Mouse (Mus musculus): Measurements from ENCODE around the gene Kndc1. TPM values are rescaled to one million over a fixed set of nuclear protein-coding genes. Genes with fewer than 3 reads are reported as not detected.
A peak's percentile ranks its signal among the peaks of the same experiment; 100 is the strongest.

Gene Kndc1
- polyA plus RNA-seq, 1 experiment from 2014 or later = not detected

DNA sequence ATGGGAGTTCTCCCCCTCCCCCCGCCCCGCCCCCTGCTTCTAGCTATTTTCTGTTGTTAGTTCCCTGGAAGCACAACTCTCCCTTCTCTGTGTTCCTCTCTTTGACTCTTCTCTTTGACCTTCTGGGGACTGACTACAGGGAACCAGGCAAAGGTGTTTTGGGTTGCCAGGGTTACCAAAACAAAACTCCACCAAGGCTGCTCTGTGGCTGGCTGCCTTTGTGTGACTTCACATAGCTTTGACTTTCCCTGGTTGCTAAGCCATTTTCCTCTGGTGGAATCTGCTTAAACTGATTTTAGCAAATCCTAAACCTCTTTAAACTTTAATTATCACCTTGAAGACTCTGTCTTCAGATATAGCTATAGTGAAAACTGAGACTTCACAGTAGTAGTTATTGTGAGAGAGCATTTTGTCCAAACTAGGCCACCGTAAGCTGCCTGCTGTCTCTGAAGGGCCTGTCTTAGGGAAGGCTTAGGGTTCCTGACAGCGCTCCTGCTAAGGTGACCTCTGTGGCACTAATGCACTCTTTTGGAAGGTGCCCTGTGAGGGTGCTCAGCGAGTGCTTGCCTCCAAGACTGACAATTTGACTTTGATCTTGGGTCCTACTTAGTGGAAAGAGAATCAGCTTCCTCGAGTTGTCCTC, 57.6 kb downstream of the Kndc1 start:
- WGBS (ENCODE audit: insufficient replicate concordance) = 77% methylated on average over 6 of the region's 6 CpGs
- Histone ChIP-seq H3K4me1 (ENCODE audit: insufficient read depth) (peaks cover 11% of the 10 kb centered on the region; the same call in 1 of the 2 replicates), H3K27ac (ENCODE audit: low read depth) (no peak overlapping the region), H3K9me3 (ENCODE audit: low read length) (no peaks in the 10 kb centered on the region), H3K4me2 (ENCODE audit: low read depth, low read length) (no peak overlapping the region), H3K36me3 (replicated peaks; ENCODE audit: insufficient read depth, low read length) (no peaks in the 10 kb centered on the region), H3K27me3 (ENCODE audit: insufficient read depth, low read length) (0 out of 2 replicates have a peak, but pooled peaks cover 13% of the 10 kb centered on the region), H3K4me3 (ENCODE audit: low read depth, low read length) (no peak overlapping the region), H3K9ac (replicated peaks) (no peak overlapping the region)
- DNase-seq (no peak), ATAC-seq (no peak)
- TF ChIP-seq EP300 (IDR thresholded peaks at IDR 0.05; ENCODE audit: low read depth) (no peak), CTCF (IDR thresholded peaks at IDR 0.05; ENCODE audit: low read depth) (no peak)

- ATAC-seq (peak; percentile 59), DNase-seq (no peak)
- no peak overlapping the region for H3K9ac ChIP-seq (replicated peaks)
- H3K4me1 ChIP-seq (ENCODE audit: insufficient read depth) = peaks cover 8% of the 10 kb centered on the region; the same call in 1 of the 2 replicates
- no peak overlapping the region for H3K4me2 ChIP-seq (ENCODE audit: low read depth, low read length)
- WGBS (ENCODE audit: insufficient replicate concordance) = 46% methylated on average over 4 of the region's 4 CpGs
- H3K27ac ChIP-seq (ENCODE audit: low read depth) = no peak overlapping the region
- TF ChIP-seq EP300 (IDR thresholded peaks at IDR 0.05; ENCODE audit: low read depth) (no peak), CTCF (IDR thresholded peaks at IDR 0.05; ENCODE audit: low read depth) (no peak)
- H3K36me3 ChIP-seq (replicated peaks; ENCODE audit: insufficient read depth, low read length) = no peaks in the 10 kb centered on the region
- H3K4me3 ChIP-seq (ENCODE audit: low read depth, low read length) = no peak overlapping the region
- no peaks in the 10 kb centered on the region for H3K9me3 ChIP-seq (ENCODE audit: low read length)
- no peaks in the 10 kb centered on the region for H3K27me3 ChIP-seq (ENCODE audit: insufficient read depth, low read length)
Measured at GRCm38 (mm10) chr7:139955505-139955904, 61.0 kb downstream of the Kndc1 start.

- TF ChIP-seq CTCF (IDR thresholded peaks at IDR 0.05; ENCODE audit: low read depth) = no peak
- TF ChIP-seq EP300 (IDR thresholded peaks at IDR 0.05; ENCODE audit: low read depth) = no peak
- H3K4me1 ChIP-seq (ENCODE audit: insufficient read depth) = no peaks in the 10 kb centered on the region; the same call in 1 of the 2 replicates
- no peak overlapping the region for H3K9ac ChIP-seq (replicated peaks)
- DNase-seq (no peak), ATAC-seq (no peak)
- H3K27ac ChIP-seq (ENCODE audit: low read depth) = no peak overlapping the region
- H3K9me3 ChIP-seq (ENCODE audit: low read length) = no peaks in the 10 kb centered on the region
- H3K4me3 ChIP-seq (ENCODE audit: low read depth, low read length) = no peak overlapping the region
- H3K4me2 ChIP-seq (ENCODE audit: low read depth, low read length) = no peak overlapping the region
- WGBS (ENCODE audit: insufficient replicate concordance) = 71% methylated on average over 3 of the region's 3 CpGs
- no peaks in the 10 kb centered on the region for H3K36me3 ChIP-seq (replicated peaks; ENCODE audit: insufficient read depth, low read length)
- no peaks in the 10 kb centered on the region for H3K27me3 ChIP-seq (ENCODE audit: insufficient read depth, low read length)
Measured at GRCm38 (mm10) chr7:139956658-139957057, 62.2 kb downstream of the Kndc1 start.

- TF ChIP-seq EP300 (IDR thresholded peaks at IDR 0.05; ENCODE audit: low read depth) = no peak
- TF ChIP-seq CTCF (IDR thresholded peaks at IDR 0.05; ENCODE audit: low read depth) = no peak
- H3K4me2 ChIP-seq (ENCODE audit: low read depth, low read length) = peak overlapping the region; percentile 6; the same call in 1 of the 2 replicates
Measured at GRCm38 (mm10) chr7:139957437-139957836, 62.9 kb downstream of the Kndc1 start.

DNA sequence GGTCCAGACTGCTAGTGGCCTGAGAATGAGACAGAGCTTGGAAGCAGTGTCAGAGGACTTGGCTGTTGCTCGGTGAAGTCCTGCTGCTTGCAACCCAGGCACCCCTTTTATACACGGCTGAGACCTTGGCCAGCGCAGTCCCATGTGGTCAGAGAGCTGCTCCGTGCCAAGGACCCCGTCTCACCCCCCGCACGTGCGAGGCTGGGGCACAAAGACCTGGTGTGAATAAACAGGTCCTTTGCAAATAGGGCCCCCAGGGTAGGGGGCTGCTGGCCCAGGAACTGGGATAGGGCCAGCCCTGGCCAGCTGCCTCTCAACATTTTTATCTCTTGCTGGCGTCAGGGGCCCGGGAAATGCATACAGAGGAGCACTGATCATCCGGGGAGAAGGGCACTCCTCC, 63.5 kb downstream of the Kndc1 start:
- no peak for ATAC-seq
- H3K36me3 ChIP-seq (replicated peaks; ENCODE audit: insufficient read depth, low read length) = no peaks in the 10 kb centered on the region
- no peak overlapping the region for H3K4me2 ChIP-seq (ENCODE audit: low read depth, low read length)
- H3K27ac ChIP-seq (ENCODE audit: low read depth) = no peak overlapping the region
- H3K9ac ChIP-seq (replicated peaks) = no peak overlapping the region
- H3K4me1 ChIP-seq (ENCODE audit: insufficient read depth) = no peaks in the 10 kb centered on the region
- TF ChIP-seq CTCF (IDR thresholded peaks at IDR 0.05; ENCODE audit: low read depth) (no peak), EP300 (IDR thresholded peaks at IDR 0.05; ENCODE audit: low read depth) (no peak)
- no peaks in the 10 kb centered on the region for H3K9me3 ChIP-seq (ENCODE audit: low read length)
- H3K4me3 ChIP-seq (ENCODE audit: low read depth, low read length) = no peak overlapping the region
- WGBS (ENCODE audit: insufficient replicate concordance) = 41% methylated on average over 11 of the region's 11 CpGs
- no peaks in the 10 kb centered on the region for H3K27me3 ChIP-seq (ENCODE audit: insufficient read depth, low read length)
- no peak for DNase-seq

More at GRCm38 (mm10) chr7:139957437-139957836, 62.9 kb downstream of the Kndc1 start:
- Histone ChIP-seq H3K4me1 (ENCODE audit: insufficient read depth) (no peaks in the 10 kb centered on the region), H3K9me3 (ENCODE audit: low read length) (no peaks in the 10 kb centered on the region), H3K4me3 (ENCODE audit: low read depth, low read length) (no peak overlapping the region), H3K27me3 (ENCODE audit: insufficient read depth, low read length) (no peaks in the 10 kb centered on the region), H3K27ac (ENCODE audit: low read depth) (no peak overlapping the region), H3K36me3 (replicated peaks; ENCODE audit: insufficient read depth, low read length) (no peaks in the 10 kb centered on the region), H3K9ac (replicated peaks) (no peak overlapping the region)
- DNase-seq = no peak
- ATAC-seq = no peak
- 30% methylated on average over 11 of the region's 11 CpGs for WGBS (ENCODE audit: insufficient replicate concordance)

GRCm38 (mm10) chr7:139961141-139961540, 66.6 kb downstream of the Kndc1 start:
- H3K36me3 ChIP-seq (replicated peaks; ENCODE audit: insufficient read depth, low read length) = no peaks in the 10 kb centered on the region
- no peak overlapping the region for H3K4me2 ChIP-seq (ENCODE audit: low read depth, low read length)
- ATAC-seq = no peak
- H3K9ac ChIP-seq (replicated peaks) = no peak overlapping the region
- H3K27ac ChIP-seq (ENCODE audit: low read depth) = no peak overlapping the region
- H3K9me3 ChIP-seq (ENCODE audit: low read length) = no peaks in the 10 kb centered on the region
- no peak for DNase-seq
- H3K27me3 ChIP-seq (ENCODE audit: insufficient read depth, low read length) = no peaks in the 10 kb centered on the region
- H3K4me1 ChIP-seq (ENCODE audit: insufficient read depth) = no peaks in the 10 kb centered on the region
- no peak overlapping the region for H3K4me3 ChIP-seq (ENCODE audit: low read depth, low read length)
- TF ChIP-seq EP300 (IDR thresholded peaks at IDR 0.05; ENCODE audit: low read depth) (no peak), CTCF (IDR thresholded peaks at IDR 0.05; ENCODE audit: low read depth) (no peak)
- 85% methylated on average over 10 of the region's 10 CpGs for WGBS (ENCODE audit: insufficient replicate concordance)

All from liver, postnatal 0 days (tissue).